Mouse (Mus musculus): ENCODE results near the gene Psmd3. TPM values are rescaled to one million over a fixed set of nuclear protein-coding genes. Genes with fewer than 3 reads are reported as not detected.
"Not testable (repeated sequence)": the region's sequence is repeated elsewhere in the genome, so short reads cannot be mapped to it uniquely, and the experiment has no call there.

Psmd3 gene
- polyA plus RNA-seq, 1 experiment: not detected

GRCm38 (mm10) chr11:98723098-98723497, 40.7 kb downstream of the Psmd3 start:
- TF ChIP-seq POLR2A (IDR thresholded peaks at IDR 0.05; ENCODE audit: insufficient read depth, low read depth, low read length): no peak
- no peak for TF ChIP-seq CTCF (IDR thresholded peaks at IDR 0.05; ENCODE audit: insufficient read depth, low read depth, low read length)
- Histone ChIP-seq H3K4me1 (ENCODE audit: control insufficient read depth, insufficient read depth, low read length) (peaks cover 13% of the 10 kb centered on the region), H3K27ac (ENCODE audit: insufficient read depth, low read depth, low read length) (no peak overlapping the region), H3K4me3 (ENCODE audit: insufficient read depth, low read depth, low read length) (no peak overlapping the region)
- 88% methylated on average over 7 of the region's 7 CpGs for WGBS

- no peak for TF ChIP-seq CTCF (IDR thresholded peaks at IDR 0.05; ENCODE audit: insufficient read depth, low read depth, low read length)
- TF ChIP-seq POLR2A (IDR thresholded peaks at IDR 0.05; ENCODE audit: insufficient read depth, low read depth, low read length): no peak
- H3K4me3 ChIP-seq (ENCODE audit: insufficient read depth, low read depth, low read length): no peak overlapping the region
- H3K4me1 ChIP-seq (ENCODE audit: control insufficient read depth, insufficient read depth, low read length): peaks cover 16% of the 10 kb centered on the region
- H3K27ac ChIP-seq (ENCODE audit: insufficient read depth, low read depth, low read length): no peak overlapping the region
- 96% methylated on average over 15 of the region's 15 CpGs for WGBS
These were observed 43.7 kb downstream of the Psmd3 start for GRCm38 (mm10) chr11:98725926-98726506.

GRCm38 (mm10) chr11:98729119-98729588, 46.8 kb downstream of the Psmd3 start, which contains the start of gene Med24:
Gene Med24, minus strand, starts transcription at chr11:98729435.
- Histone ChIP-seq H3K4me1 (ENCODE audit: control insufficient read depth, insufficient read depth, low read length) (peaks cover 13% of the 10 kb centered on the region), H3K27ac (ENCODE audit: insufficient read depth, low read depth, low read length) (peak within 1 kb of the TSS; percentile 84), H3K4me3 (ENCODE audit: insufficient read depth, low read depth, low read length) (peak within 1 kb of the TSS; percentile 95)
- TF ChIP-seq POLR2A (IDR thresholded peaks at IDR 0.05; ENCODE audit: insufficient read depth, low read depth, low read length): no peak
- no peak for TF ChIP-seq CTCF (IDR thresholded peaks at IDR 0.05; ENCODE audit: insufficient read depth, low read depth, low read length)
- WGBS: under 1% methylated on average over 16 of the region's 16 CpGs

GRCm38 (mm10) chr11:98730727-98731126, 48.4 kb downstream of the Psmd3 start:
- Histone ChIP-seq H3K27ac (ENCODE audit: insufficient read depth, low read depth, low read length) (0 out of 2 replicates have a peak overlapping the region, but pooled peaks have one; percentile 17), H3K4me1 (ENCODE audit: control insufficient read depth, insufficient read depth, low read length) (peaks cover 13% of the 10 kb centered on the region), H3K4me3 (ENCODE audit: insufficient read depth, low read depth, low read length) (no peak overlapping the region)
- 34% methylated on average over 4 of the region's 4 CpGs for WGBS
- TF ChIP-seq CTCF (IDR thresholded peaks at IDR 0.05; ENCODE audit: insufficient read depth, low read depth, low read length) (no peak), POLR2A (IDR thresholded peaks at IDR 0.05; ENCODE audit: insufficient read depth, low read depth, low read length) (no peak)

GRCm38 (mm10) chr11:98731134-98731533, 48.8 kb downstream of the Psmd3 start:
- TF ChIP-seq CTCF (IDR thresholded peaks at IDR 0.05; ENCODE audit: insufficient read depth, low read depth, low read length): no peak
- TF ChIP-seq POLR2A (IDR thresholded peaks at IDR 0.05; ENCODE audit: insufficient read depth, low read depth, low read length): no peak
- no peak overlapping the region for H3K4me3 ChIP-seq (ENCODE audit: insufficient read depth, low read depth, low read length)
- 0 out of 2 replicates have a peak overlapping the region, but pooled peaks have one; percentile 26 for H3K27ac ChIP-seq (ENCODE audit: insufficient read depth, low read depth, low read length)
- 20% methylated on average over 5 of the region's 5 CpGs for WGBS
- peaks cover 13% of the 10 kb centered on the region for H3K4me1 ChIP-seq (ENCODE audit: control insufficient read depth, insufficient read depth, low read length)

GRCm38 (mm10) chr11:98734020-98734419, 51.7 kb downstream of the Psmd3 start:
- Histone ChIP-seq H3K4me3 (ENCODE audit: insufficient read depth, low read depth, low read length) (no peak overlapping the region), H3K27ac (ENCODE audit: insufficient read depth, low read depth, low read length) (no peak overlapping the region), H3K4me1 (ENCODE audit: control insufficient read depth, insufficient read depth, low read length) (peaks cover 15% of the 10 kb centered on the region)
- no peak for TF ChIP-seq CTCF (IDR thresholded peaks at IDR 0.05; ENCODE audit: insufficient read depth, low read depth, low read length)
- WGBS: 78% methylated on average over 3 of the region's 3 CpGs

- no peak overlapping the region for H3K4me3 ChIP-seq (ENCODE audit: insufficient read depth, low read depth, low read length)
- H3K27ac ChIP-seq (ENCODE audit: insufficient read depth, low read depth, low read length): no peak overlapping the region
- TF ChIP-seq CTCF (IDR thresholded peaks at IDR 0.05; ENCODE audit: insufficient read depth, low read depth, low read length) (no peak), POLR2A (IDR thresholded peaks at IDR 0.05; ENCODE audit: insufficient read depth, low read depth, low read length) (no peak)
- peaks cover 20% of the 10 kb centered on the region for H3K4me1 ChIP-seq (ENCODE audit: control insufficient read depth, insufficient read depth, low read length)
- WGBS: 79% methylated on average over 4 of the region's 4 CpGs
These were observed 52.8 kb downstream of the Psmd3 start for GRCm38 (mm10) chr11:98735111-98735510.

- WGBS: 77% methylated on average over 1 of the region's 1 CpGs
- no peak for TF ChIP-seq POLR2A (IDR thresholded peaks at IDR 0.05; ENCODE audit: insufficient read depth, low read depth, low read length)
- no peak for TF ChIP-seq CTCF (IDR thresholded peaks at IDR 0.05; ENCODE audit: insufficient read depth, low read depth, low read length)
- H3K27ac ChIP-seq (ENCODE audit: insufficient read depth, low read depth, low read length): no peak overlapping the region
- no peak overlapping the region for H3K4me3 ChIP-seq (ENCODE audit: insufficient read depth, low read depth, low read length)
- peaks cover 23% of the 10 kb centered on the region for H3K4me1 ChIP-seq (ENCODE audit: control insufficient read depth, insufficient read depth, low read length)
These were observed 53.8 kb downstream of the Psmd3 start for GRCm38 (mm10) chr11:98736176-98736575.

GRCm38 (mm10) chr11:98737220-98737619, 54.9 kb downstream of the Psmd3 start:
- H3K27ac ChIP-seq (ENCODE audit: insufficient read depth, low read depth, low read length); H3K4me3 ChIP-seq (ENCODE audit: insufficient read depth, low read depth, low read length): not testable (repeated sequence)
- peaks cover 21% of the 10 kb centered on the region for H3K4me1 ChIP-seq (ENCODE audit: control insufficient read depth, insufficient read depth, low read length)
- WGBS: 96% methylated on average over 2 of the region's 2 CpGs

Data from olfactory bulb, adult 2 months (tissue).